Mouse (Mus musculus): ENCODE measurements around the gene Gm44579. TPM values are rescaled to one million over a fixed set of nuclear protein-coding genes. Genes with fewer than 3 reads are reported as not detected.

Gm44579 gene
- polyA plus RNA-seq, 2 experiments, result not detected

- Histone ChIP-seq H3K4me1 (ENCODE audit: control insufficient read depth, insufficient read depth, low read length) (no peaks in the 10 kb centered on the region), H3K27me3 (ENCODE audit: control insufficient read depth, insufficient read depth, low read length) (no peaks in the 10 kb centered on the region), H3K36me3 (ENCODE audit: control insufficient read depth, insufficient read depth, low read length) (no peaks in the 10 kb centered on the region), H3K4me2 (replicated peaks; ENCODE audit: low read depth, low read length, severe bottlenecking) (peak overlapping the region; percentile 61), H3K9me3 (ENCODE audit: control insufficient read depth, low read length) (no peaks in the 10 kb centered on the region), H3K4me3 (replicated peaks; ENCODE audit: low read length) (peak overlapping the region; percentile 50), H3K9ac (ENCODE audit: low read depth, low read length, severe bottlenecking) (peak overlapping the region; percentile 36), H3K27ac (replicated peaks; ENCODE audit: low read depth, low read length) (no peak overlapping the region)
- TF ChIP-seq POLR2A (IDR thresholded peaks at IDR 0.05; ENCODE audit: borderline replicate concordance, extremely low read depth, insufficient read depth, insufficient read length), result no peak
- WGBS, result 7% methylated on average over 26 of the region's 26 CpGs
- no peak for DNase-seq (ENCODE audit: low spot score)
- ATAC-seq (ENCODE audit: low FRiP score, low read depth), result no peak
Measured at GRCm38 (mm10) chr15:98180567-98181131, 40.1 kb downstream of the Gm44579 start.

DNA sequence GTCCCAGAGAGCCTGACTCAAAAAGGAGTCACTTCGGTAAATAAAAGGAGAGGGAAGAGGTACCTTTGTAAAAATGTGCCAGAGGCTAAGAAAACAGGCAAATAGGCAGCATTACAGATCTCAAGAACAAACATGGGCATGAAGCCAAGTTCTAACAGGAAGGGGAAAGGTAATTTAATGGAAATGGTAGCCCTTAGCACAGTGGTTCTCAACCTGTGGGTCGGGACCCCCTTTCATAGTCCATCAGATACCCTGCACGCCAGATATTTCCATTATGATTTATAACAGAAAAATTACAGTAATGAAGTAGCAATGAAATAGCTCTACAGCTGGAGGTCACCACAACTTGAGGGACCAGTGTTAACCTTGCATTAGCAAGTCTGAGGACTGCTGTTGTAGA lies 43.5 kb downstream of the Gm44579 start:
- no peak overlapping the region for H3K9ac ChIP-seq (ENCODE audit: low read depth, low read length, severe bottlenecking)
- no peak overlapping the region for H3K4me3 ChIP-seq (replicated peaks; ENCODE audit: low read length)
- H3K4me1 ChIP-seq (ENCODE audit: control insufficient read depth, insufficient read depth, low read length), result no peaks in the 10 kb centered on the region
- DNase-seq (ENCODE audit: low spot score), result no peak
- TF ChIP-seq POLR2A (IDR thresholded peaks at IDR 0.05; ENCODE audit: borderline replicate concordance, extremely low read depth, insufficient read depth, insufficient read length), result no peak
- WGBS, result 51% methylated on average over 3 of the region's 3 CpGs
- H3K36me3 ChIP-seq (ENCODE audit: control insufficient read depth, insufficient read depth, low read length), result no peaks in the 10 kb centered on the region
- no peaks in the 10 kb centered on the region for H3K9me3 ChIP-seq (ENCODE audit: control insufficient read depth, low read length)
- ATAC-seq (ENCODE audit: low FRiP score, low read depth), result no peak
- H3K27ac ChIP-seq (replicated peaks; ENCODE audit: low read depth, low read length), result no peak overlapping the region
- no peak overlapping the region for H3K4me2 ChIP-seq (replicated peaks; ENCODE audit: low read depth, low read length, severe bottlenecking)
- H3K27me3 ChIP-seq (ENCODE audit: control insufficient read depth, insufficient read depth, low read length), result no peaks in the 10 kb centered on the region; the same call in 1 of the 2 replicates

DNA sequence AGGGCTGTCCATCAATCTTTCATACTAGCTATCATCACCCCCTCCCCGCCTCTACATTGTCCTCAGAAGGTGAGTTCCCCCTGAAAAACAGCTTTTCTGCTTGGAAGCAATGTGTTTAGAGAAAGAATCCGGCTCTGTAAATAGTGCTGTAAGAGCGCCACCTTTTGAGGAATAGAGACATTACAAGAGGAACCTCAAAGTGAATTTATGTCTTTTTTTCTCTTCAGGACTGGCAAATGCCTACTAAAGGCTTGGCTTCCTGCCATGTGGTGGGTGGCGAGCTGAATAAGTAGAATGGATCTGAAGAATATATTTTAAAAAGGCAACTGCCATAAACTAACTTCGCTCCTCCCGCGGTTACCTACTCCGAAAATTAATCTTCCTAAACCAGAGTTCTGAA lies 47.0 kb downstream of the Gm44579 start:
- Histone ChIP-seq H3K4me1 (ENCODE audit: control insufficient read depth, insufficient read depth, low read length) (no peaks in the 10 kb centered on the region), H3K27me3 (ENCODE audit: control insufficient read depth, insufficient read depth, low read length) (peaks cover 30% of the 10 kb centered on the region), H3K4me3 (replicated peaks; ENCODE audit: low read length) (no peak overlapping the region), H3K9ac (ENCODE audit: low read depth, low read length, severe bottlenecking) (no peak overlapping the region), H3K4me2 (replicated peaks; ENCODE audit: low read depth, low read length, severe bottlenecking) (no peak overlapping the region), H3K36me3 (ENCODE audit: control insufficient read depth, insufficient read depth, low read length) (no peaks in the 10 kb centered on the region), H3K27ac (replicated peaks; ENCODE audit: low read depth, low read length) (no peak overlapping the region), H3K9me3 (ENCODE audit: control insufficient read depth, low read length) (no peaks in the 10 kb centered on the region)
- TF ChIP-seq POLR2A (IDR thresholded peaks at IDR 0.05; ENCODE audit: borderline replicate concordance, extremely low read depth, insufficient read depth, insufficient read length), result no peak
- peak; percentile 65 for DNase-seq (ENCODE audit: low spot score)
- no peak for ATAC-seq (ENCODE audit: low FRiP score, low read depth)
- WGBS, result 38% methylated on average over 8 of the region's 8 CpGs

DNA sequence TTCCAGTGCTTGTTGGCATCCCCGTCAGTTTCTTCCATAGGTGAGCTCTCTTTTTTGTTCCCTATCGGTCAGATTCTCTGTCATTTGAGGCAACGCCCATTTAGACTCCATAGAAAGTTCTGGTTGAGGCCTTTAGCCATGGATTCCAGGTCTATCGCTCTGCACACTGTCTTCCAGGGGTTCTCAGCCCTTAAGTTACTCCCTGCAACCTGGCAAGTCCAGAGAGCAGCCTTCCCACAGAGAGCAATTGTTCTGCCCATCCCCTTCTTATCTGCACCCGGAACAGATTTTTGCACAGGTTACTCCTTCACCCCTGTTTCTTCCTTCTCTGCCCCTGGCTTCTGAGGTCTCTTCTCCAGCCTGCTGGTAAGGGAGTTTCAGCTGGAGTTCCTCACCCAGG lies 48.7 kb downstream of the Gm44579 start:
- Histone ChIP-seq H3K4me1 (ENCODE audit: control insufficient read depth, insufficient read depth, low read length) (no peaks in the 10 kb centered on the region; the same call in 1 of the 2 replicates), H3K27me3 (ENCODE audit: control insufficient read depth, insufficient read depth, low read length) (peaks cover 47% of the 10 kb centered on the region), H3K4me2 (replicated peaks; ENCODE audit: low read depth, low read length, severe bottlenecking) (no peak overlapping the region), H3K9me3 (ENCODE audit: control insufficient read depth, low read length) (no peaks in the 10 kb centered on the region), H3K9ac (ENCODE audit: low read depth, low read length, severe bottlenecking) (no peak overlapping the region), H3K4me3 (replicated peaks; ENCODE audit: low read length) (no peak overlapping the region), H3K27ac (replicated peaks; ENCODE audit: low read depth, low read length) (no peak overlapping the region), H3K36me3 (ENCODE audit: control insufficient read depth, insufficient read depth, low read length) (no peaks in the 10 kb centered on the region)
- no peak for TF ChIP-seq POLR2A (IDR thresholded peaks at IDR 0.05; ENCODE audit: borderline replicate concordance, extremely low read depth, insufficient read depth, insufficient read length)
- WGBS, result 69% methylated on average over 5 of the region's 5 CpGs
- DNase-seq (ENCODE audit: low spot score) (no peak), ATAC-seq (ENCODE audit: low FRiP score, low read depth) (no peak)

DNA sequence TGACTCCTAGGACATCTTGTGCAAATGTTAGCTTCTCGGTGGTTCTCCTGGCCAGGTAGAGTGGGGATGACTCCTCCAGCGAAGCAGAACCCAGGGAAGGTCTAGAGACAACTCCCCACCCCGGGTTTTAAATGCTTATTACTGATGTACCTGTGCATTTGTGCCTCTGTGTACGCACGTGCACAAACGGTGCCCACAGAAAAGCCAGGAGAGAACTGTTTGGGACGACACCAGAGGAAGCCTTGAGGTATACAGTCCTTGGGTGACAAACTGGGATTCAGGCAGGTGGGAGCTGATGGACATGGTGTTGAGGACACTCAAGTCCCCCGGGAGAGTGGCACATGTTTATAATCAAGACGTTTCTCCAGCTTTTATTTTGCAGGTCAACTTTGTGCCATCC lies 49.9 kb downstream of the Gm44579 start:
- 66% methylated on average over 9 of the region's 9 CpGs for WGBS
- H3K27ac ChIP-seq (replicated peaks; ENCODE audit: low read depth, low read length), result no peak overlapping the region
- no peaks in the 10 kb centered on the region; the same call in 1 of the 2 replicates for H3K4me1 ChIP-seq (ENCODE audit: control insufficient read depth, insufficient read depth, low read length)
- DNase-seq (ENCODE audit: low spot score) (no peak), ATAC-seq (ENCODE audit: low FRiP score, low read depth) (no peak)
- peaks cover 54% of the 10 kb centered on the region for H3K27me3 ChIP-seq (ENCODE audit: control insufficient read depth, insufficient read depth, low read length)
- H3K36me3 ChIP-seq (ENCODE audit: control insufficient read depth, insufficient read depth, low read length), result no peaks in the 10 kb centered on the region
- TF ChIP-seq POLR2A (IDR thresholded peaks at IDR 0.05; ENCODE audit: borderline replicate concordance, extremely low read depth, insufficient read depth, insufficient read length), result no peak
- H3K9me3 ChIP-seq (ENCODE audit: control insufficient read depth, low read length), result no peaks in the 10 kb centered on the region
- no peak overlapping the region for H3K9ac ChIP-seq (ENCODE audit: low read depth, low read length, severe bottlenecking)
- no peak overlapping the region for H3K4me3 ChIP-seq (replicated peaks; ENCODE audit: low read length)
- no peak overlapping the region for H3K4me2 ChIP-seq (replicated peaks; ENCODE audit: low read depth, low read length, severe bottlenecking)
